Mouse (Mus musculus) brown adipose tissue, adult 24 weeks (tissue): ENCODE data around the gene Gm11009. TPM values are rescaled to one million over a fixed set of nuclear protein-coding genes. Genes with fewer than 3 reads are reported as not detected.
"Not testable (repeated sequence)": the region's sequence is repeated elsewhere in the genome, so short reads cannot be mapped to it uniquely, and the experiment has no call there.

Experiments
- H3K27ac ChIP-seq: fragments of 200-500 bp; replicated peaks from 2 replicates; pipeline ENCODE4 v1.5.1; 2012; ENCODE audit warnings: low read depth, mild to moderate bottlenecking, low read length
- H3K4me1 ChIP-seq: fragments of 200-500 bp; 2 replicates; pipeline ENCODE4 v1.6.1; 2012; ENCODE audit warnings: low read length, mixed read lengths; ENCODE audit not compliant: control insufficient read depth, insufficient read depth, insufficient read length
- H3K4me3 ChIP-seq: fragments of 200-500 bp; 2 replicates; pipeline ENCODE4 v1.5.1; 2012; ENCODE audit warnings: low read depth, mild to moderate bottlenecking, low read length, moderate library complexity; ENCODE audit not compliant: insufficient read depth
- polyA plus RNA-seq: library from polyadenylated mRNA; stranded (reverse); fragments of >200 nt; gene quantifications from 2 replicates; pipeline ENCODE4 v1.2.4, GENCODE M21; 2012; ENCODE audit not compliant: missing spikeins, insufficient read depth, insufficient read length

Gm11009 gene
- not detected in 2 replicates for polyA plus RNA-seq

GRCm38 (mm10) chr2:176319394-176319793 lies at the start of gene Gm11009:
Gm11009 (minus strand) TSS chr2:176319494.
- not testable (repeated sequence) for H3K27ac ChIP-seq, H3K4me1 ChIP-seq

More at GRCm38 (mm10) chr2:176319394-176319793, at the start of gene Gm11009:
- not testable (repeated sequence) for H3K4me3 ChIP-seq

Other genes with a start within 250 kb of the Gm11009 start
- not detected in 2 replicates for gene Gm2004, start 169.7 kb downstream of the Gm11009 start, polyA plus RNA-seq
- gene 2210418O10Rik, start 92.9 kb downstream of the Gm11009 start, polyA plus RNA-seq = 2.2 and 6.4 TPM in 2 replicates
- 7.7 and 16.1 TPM in 2 replicates for gene Gm14435, start 104.1 kb upstream of the Gm11009 start, polyA plus RNA-seq
- gene Gm14434, start 167.3 kb upstream of the Gm11009 start, polyA plus RNA-seq = 33.1 and 45.0 TPM in 2 replicates
- gene Zfp967, start 201.6 kb upstream of the Gm11009 start, polyA plus RNA-seq = 2.9 TPM in 1 of 2 replicates, not detected in the other